Mouse (Mus musculus): Measurements from ENCODE around the gene Gm26727. TPM values are rescaled to one million over a fixed set of nuclear protein-coding genes. Genes with fewer than 3 reads are reported as not detected.
"Not testable (repeated sequence)": the region's sequence is repeated elsewhere in the genome, so short reads cannot be mapped to it uniquely, and the experiment has no call there.

Gm26727 gene
- total and polyA plus RNA-seq, 2 experiments from 2014 or later = not detected

DNA sequence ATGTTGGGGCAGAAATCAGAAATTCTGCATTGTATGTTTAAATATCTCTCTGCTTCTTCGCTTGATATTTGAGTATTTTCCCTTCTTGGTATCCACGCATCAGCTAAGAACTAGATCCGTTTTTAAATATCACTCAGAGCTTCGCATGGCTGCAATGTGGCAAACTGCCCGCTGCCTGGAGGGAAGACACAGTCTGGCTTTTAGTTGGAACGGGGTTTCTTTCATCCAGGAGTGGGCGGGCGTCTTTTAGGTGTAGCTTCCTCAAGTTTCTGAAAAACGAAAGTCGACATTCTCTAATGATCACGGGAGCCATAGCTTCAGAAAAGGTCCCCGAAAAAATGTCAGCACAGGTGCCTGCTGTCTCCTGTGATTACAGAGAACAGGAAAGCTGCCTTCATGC is 14.2 kb upstream of the Gm26727 start:
- H3K4me3 ChIP-seq (ENCODE audit: low read depth, low read length) = peak overlapping the region; percentile 23
- H3K9ac ChIP-seq (replicated peaks; ENCODE audit: low read depth, low read length) = no peak overlapping the region
- TF ChIP-seq EP300 (IDR thresholded peaks at IDR 0.05; ENCODE audit: low read depth) = no peak
- no peaks in the 10 kb centered on the region for H3K27me3 ChIP-seq (ENCODE audit: control insufficient read depth, insufficient read depth, low read length)
- H3K4me1 ChIP-seq (ENCODE audit: control insufficient read depth, insufficient read depth) = no peaks in the 10 kb centered on the region; the same call in 1 of the 2 replicates
- H3K9me3 ChIP-seq (replicated peaks; ENCODE audit: control insufficient read depth, low read length) = no peaks in the 10 kb centered on the region
- no peak overlapping the region for H3K27ac ChIP-seq (ENCODE audit: low read depth)
- no peaks in the 10 kb centered on the region for H3K36me3 ChIP-seq (replicated peaks; ENCODE audit: control insufficient read depth, insufficient read depth, low read length)
- 66% methylated on average over 12 of the region's 12 CpGs for WGBS
- no peak for DNase-seq (ENCODE audit: low spot score)
- ATAC-seq (ENCODE audit: insufficient read depth, low read depth) = no peak
- H3K4me2 ChIP-seq (ENCODE audit: low read depth, low read length) = peak overlapping the region; percentile 45

DNA sequence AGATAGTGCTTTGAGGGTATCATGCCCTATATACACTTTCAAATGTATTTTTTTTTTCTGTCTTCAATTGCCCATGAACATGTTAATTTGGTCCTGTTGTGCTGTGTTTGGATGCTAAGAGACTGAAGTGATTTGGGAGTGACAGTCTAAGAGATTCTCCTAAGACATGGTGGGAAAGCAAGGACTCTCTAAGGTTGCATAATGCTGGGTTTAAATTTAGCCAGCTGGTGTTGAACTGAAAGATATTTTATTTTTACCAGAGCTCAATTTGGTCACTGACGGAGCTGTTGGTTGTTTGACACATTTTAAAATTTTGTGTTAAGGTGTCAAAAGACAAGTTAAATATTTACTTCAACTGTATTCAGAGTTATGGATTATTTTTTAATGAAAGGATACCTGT is 13.8 kb upstream of the Gm26727 start:
- Histone ChIP-seq H3K9me3 (replicated peaks; ENCODE audit: control insufficient read depth, low read length) (no peaks in the 10 kb centered on the region), H3K4me3 (ENCODE audit: low read depth, low read length) (peak overlapping the region; percentile 23), H3K4me1 (ENCODE audit: control insufficient read depth, insufficient read depth) (no peaks in the 10 kb centered on the region; the same call in 1 of the 2 replicates), H3K9ac (replicated peaks; ENCODE audit: low read depth, low read length) (no peak overlapping the region), H3K27ac (ENCODE audit: low read depth) (no peak overlapping the region), H3K4me2 (ENCODE audit: low read depth, low read length) (peak overlapping the region; percentile 45), H3K36me3 (replicated peaks; ENCODE audit: control insufficient read depth, insufficient read depth, low read length) (no peaks in the 10 kb centered on the region), H3K27me3 (ENCODE audit: control insufficient read depth, insufficient read depth, low read length) (no peaks in the 10 kb centered on the region)
- no peak for ATAC-seq (ENCODE audit: insufficient read depth, low read depth)
- WGBS = 51% methylated on average over 1 of the region's 1 CpGs
- no peak for TF ChIP-seq CTCF (IDR thresholded peaks at IDR 0.05; ENCODE audit: low read depth)
- TF ChIP-seq EP300 (IDR thresholded peaks at IDR 0.05; ENCODE audit: low read depth) = no peak
- DNase-seq (ENCODE audit: low spot score) = no peak

DNA sequence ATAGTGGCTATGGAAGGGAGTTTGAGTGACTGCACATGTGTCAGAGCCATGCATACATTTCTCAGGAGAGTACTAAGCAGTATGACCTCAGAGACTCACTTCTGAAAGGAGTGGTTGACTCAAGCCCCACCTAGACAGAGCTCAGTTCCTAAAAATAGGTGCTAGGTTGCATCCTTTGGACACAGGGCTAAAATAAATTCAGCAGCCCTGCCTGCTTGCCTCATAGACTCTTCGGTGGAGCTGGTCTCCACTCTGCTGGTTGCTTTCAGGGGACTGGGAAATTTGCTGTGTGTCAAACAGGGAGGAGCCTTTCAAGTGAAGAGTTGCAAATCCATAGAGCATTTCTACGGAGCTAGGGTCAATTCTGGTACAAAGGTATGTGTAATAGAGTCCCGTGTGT is 12.8 kb upstream of the Gm26727 start, which contains the start of gene Xirp2:
TSS of gene Xirp2 (plus strand) at position 223 of the 400 bp plus-strand sequence.
- no peak within 1 kb of the TSS for H3K9ac ChIP-seq (replicated peaks; ENCODE audit: low read depth, low read length)
- no peaks in the 10 kb centered on the region for H3K36me3 ChIP-seq (replicated peaks; ENCODE audit: control insufficient read depth, insufficient read depth, low read length)
- H3K27ac ChIP-seq (ENCODE audit: low read depth) = peak within 1 kb of the TSS; percentile 38; the same call in 1 of the 2 replicates
- peak within 1 kb of the TSS; percentile 23; the same call in 1 of the 2 replicates for H3K4me3 ChIP-seq (ENCODE audit: low read depth, low read length)
- H3K27me3 ChIP-seq (ENCODE audit: control insufficient read depth, insufficient read depth, low read length) = no peaks in the 10 kb centered on the region
- TF ChIP-seq EP300 (IDR thresholded peaks at IDR 0.05; ENCODE audit: low read depth) = no peak
- no peak for TF ChIP-seq CTCF (IDR thresholded peaks at IDR 0.05; ENCODE audit: low read depth)
- WGBS = 54% methylated on average over 3 of the region's 3 CpGs
- DNase-seq (ENCODE audit: low spot score) (peak; percentile 50), ATAC-seq (ENCODE audit: insufficient read depth, low read depth) (peak; percentile 77)
- peak within 1 kb of the TSS; percentile 45 for H3K4me2 ChIP-seq (ENCODE audit: low read depth, low read length)
- H3K4me1 ChIP-seq (ENCODE audit: control insufficient read depth, insufficient read depth) = no peaks in the 10 kb centered on the region; the same call in 1 of the 2 replicates
- no peaks in the 10 kb centered on the region for H3K9me3 ChIP-seq (replicated peaks; ENCODE audit: control insufficient read depth, low read length)

- H3K4me2 ChIP-seq (ENCODE audit: low read depth, low read length) = no peak overlapping the region
- DNase-seq (ENCODE audit: low spot score) (no peak), ATAC-seq (ENCODE audit: insufficient read depth, low read depth) (no peak)
- H3K4me1 ChIP-seq (ENCODE audit: control insufficient read depth, insufficient read depth) = no peaks in the 10 kb centered on the region
- TF ChIP-seq CTCF (IDR thresholded peaks at IDR 0.05; ENCODE audit: low read depth) (no peak), EP300 (IDR thresholded peaks at IDR 0.05; ENCODE audit: low read depth) (no peak)
- no peaks in the 10 kb centered on the region for H3K27me3 ChIP-seq (ENCODE audit: control insufficient read depth, insufficient read depth, low read length)
- no peaks in the 10 kb centered on the region for H3K9me3 ChIP-seq (replicated peaks; ENCODE audit: control insufficient read depth, low read length)
- H3K27ac ChIP-seq (ENCODE audit: low read depth) = no peak overlapping the region
- 41% methylated on average over 8 of the region's 8 CpGs for WGBS
- H3K9ac ChIP-seq (replicated peaks; ENCODE audit: low read depth, low read length) = no peak overlapping the region
- H3K4me3 ChIP-seq (ENCODE audit: low read depth, low read length) = no peak overlapping the region
- H3K36me3 ChIP-seq (replicated peaks; ENCODE audit: control insufficient read depth, insufficient read depth, low read length) = no peaks in the 10 kb centered on the region
Observed at GRCm38 (mm10) chr2:67438309-67438708, 5.3 kb upstream of the Gm26727 start.

DNA sequence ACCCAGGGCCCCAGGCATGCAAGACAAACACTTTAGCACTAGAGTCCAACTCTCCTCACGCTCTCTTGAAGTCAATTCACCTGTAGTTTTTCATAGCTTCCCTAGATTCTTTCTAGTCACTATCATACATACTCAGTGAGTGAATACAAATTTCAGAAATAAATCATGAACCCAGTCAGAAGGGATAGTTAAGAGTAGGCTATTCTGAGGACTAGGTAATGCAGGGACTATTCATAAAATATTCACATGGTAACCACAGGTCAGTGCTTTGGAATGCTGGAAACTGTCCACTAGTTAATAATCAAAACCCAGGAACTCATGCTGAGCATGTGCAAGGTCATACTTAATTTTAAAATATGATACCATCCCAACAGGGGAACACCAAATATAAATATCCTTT is 10.2 kb downstream of the Gm26727 start:
- no peak overlapping the region for H3K27ac ChIP-seq (ENCODE audit: low read depth)
- no peak overlapping the region for H3K4me2 ChIP-seq (ENCODE audit: low read depth, low read length)
- H3K4me3 ChIP-seq (ENCODE audit: low read depth, low read length) = no peak overlapping the region
- no peak overlapping the region for H3K9ac ChIP-seq (replicated peaks; ENCODE audit: low read depth, low read length)
- H3K36me3 ChIP-seq (replicated peaks; ENCODE audit: control insufficient read depth, insufficient read depth, low read length) = no peaks in the 10 kb centered on the region
- WGBS = 87% methylated on average over 1 of the region's 1 CpGs
- TF ChIP-seq EP300 (IDR thresholded peaks at IDR 0.05; ENCODE audit: low read depth) = no peak
- TF ChIP-seq CTCF (IDR thresholded peaks at IDR 0.05; ENCODE audit: low read depth) = no peak
- no peak; the same call in 1 of the 2 replicates for ATAC-seq (ENCODE audit: insufficient read depth, low read depth)
- no peaks in the 10 kb centered on the region for H3K9me3 ChIP-seq (replicated peaks; ENCODE audit: control insufficient read depth, low read length)
- no peak for DNase-seq (ENCODE audit: low spot score)
- H3K27me3 ChIP-seq (ENCODE audit: control insufficient read depth, insufficient read depth, low read length) = no peaks in the 10 kb centered on the region
- no peaks in the 10 kb centered on the region for H3K4me1 ChIP-seq (ENCODE audit: control insufficient read depth, insufficient read depth)

- no peaks in the 10 kb centered on the region for H3K9me3 ChIP-seq (replicated peaks; ENCODE audit: control insufficient read depth, low read length)
- H3K4me3 ChIP-seq (ENCODE audit: low read depth, low read length) = no peak overlapping the region
- TF ChIP-seq CTCF (IDR thresholded peaks at IDR 0.05; ENCODE audit: low read depth) (no peak), EP300 (IDR thresholded peaks at IDR 0.05; ENCODE audit: low read depth) (no peak)
- no peak overlapping the region for H3K9ac ChIP-seq (replicated peaks; ENCODE audit: low read depth, low read length)
- no peak overlapping the region for H3K4me2 ChIP-seq (ENCODE audit: low read depth, low read length)
- H3K4me1 ChIP-seq (ENCODE audit: control insufficient read depth, insufficient read depth) = no peaks in the 10 kb centered on the region
- no peaks in the 10 kb centered on the region for H3K27me3 ChIP-seq (ENCODE audit: control insufficient read depth, insufficient read depth, low read length)
- no peak overlapping the region for H3K27ac ChIP-seq (ENCODE audit: low read depth)
- DNase-seq (ENCODE audit: low spot score) = no peak
- no peak for ATAC-seq (ENCODE audit: insufficient read depth, low read depth)
- no peaks in the 10 kb centered on the region for H3K36me3 ChIP-seq (replicated peaks; ENCODE audit: control insufficient read depth, insufficient read depth, low read length)
Observed at GRCm38 (mm10) chr2:67420853-67421252, 12.1 kb downstream of the Gm26727 start.

- not testable (repeated sequence) for H3K27ac ChIP-seq (ENCODE audit: low read depth); ATAC-seq (ENCODE audit: insufficient read depth, low read depth); H3K4me2 ChIP-seq (ENCODE audit: low read depth, low read length); DNase-seq (ENCODE audit: low spot score); H3K27me3 ChIP-seq (ENCODE audit: control insufficient read depth, insufficient read depth, low read length); H3K9me3 ChIP-seq (replicated peaks; ENCODE audit: control insufficient read depth, low read length); H3K9ac ChIP-seq (replicated peaks; ENCODE audit: low read depth, low read length); H3K36me3 ChIP-seq (replicated peaks; ENCODE audit: control insufficient read depth, insufficient read depth, low read length); H3K4me1 ChIP-seq (ENCODE audit: control insufficient read depth, insufficient read depth); H3K4me3 ChIP-seq (ENCODE audit: low read depth, low read length)
- WGBS = no CpG with 5 or more reads among the region's 1 CpGs
Observed at GRCm38 (mm10) chr2:67413425-67413824, 19.6 kb downstream of the Gm26727 start, which contains the start of gene Gm21830. Gm21830 (plus strand) TSS chr2:67413725.

All from heart, postnatal 0 days (tissue).